Comparison of ENCODE assay signal across 14 mouse cellular contexts in the genomic region with DNA sequence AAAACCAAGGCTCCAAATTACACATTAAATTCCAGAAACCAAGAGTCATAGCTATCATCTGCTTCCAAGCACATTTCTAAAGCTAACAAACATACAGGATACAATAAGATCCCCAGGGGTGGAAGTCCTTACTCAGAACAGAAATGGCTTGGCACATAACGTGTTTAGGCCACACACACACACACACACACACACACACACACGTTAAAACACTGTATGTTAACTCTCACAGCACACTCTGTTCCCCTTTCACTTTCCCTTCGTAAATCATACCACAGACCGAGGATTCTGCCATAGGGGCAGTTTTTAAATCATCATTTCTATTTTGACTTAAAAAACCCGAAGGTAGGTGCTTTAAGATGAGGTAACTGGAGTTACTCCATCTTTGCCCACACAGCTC. TPM values are rescaled to one million over a fixed set of nuclear protein-coding genes. Genes with fewer than 3 reads are reported as not detected.
DNase-seq lines count a peak whose midpoint lies in the region; ATAC-seq and TF ChIP-seq lines count a peak whose summit lies in the region.
"Had no signal": no experiment of that assay in that cellular context is flagged by ENCODE, and none has a peak within 500 bp of the region (broad histone marks: within the 10 kb centered on the region; RNA-seq: fewer than 3 reads in every experiment).

No protein-coding gene starts in this region.

- H3K4me1 ChIP-seq in heart, embryonic 10.5 days, result no peaks in the 10 kb centered on the region
- H3K4me1 ChIP-seq in stomach, postnatal 0 days (replicated peaks; ENCODE audit: control insufficient read depth, insufficient read depth), result no peaks in the 10 kb centered on the region; the same call in 1 of the 2 replicates

- H3K4me3 ChIP-seq in heart, embryonic 10.5 days, result no peak overlapping the region
- no peak overlapping the region for H3K4me3 ChIP-seq in stomach, postnatal 0 days (ENCODE audit: low read depth, low read length)
- H3K4me3 ChIP-seq: limb, embryonic 12.5 days had no signal

- no peaks in the 10 kb centered on the region for H3K9me3 ChIP-seq in heart, embryonic 10.5 days
- no peaks in the 10 kb centered on the region for H3K9me3 ChIP-seq in stomach, postnatal 0 days (ENCODE audit: control insufficient read depth, low read length)
- H3K9me3 ChIP-seq: limb, embryonic 12.5 days had no signal

- 0 out of 2 replicates have a peak overlapping the region, but pooled peaks have one; percentile 35 for H3K9ac ChIP-seq in stomach, postnatal 0 days (ENCODE audit: low read length)
- H3K9ac ChIP-seq: limb, embryonic 12.5 days had no signal

- no peak for TF ChIP-seq CTCF in stomach, postnatal 0 days (IDR thresholded peaks at IDR 0.05; ENCODE audit: low read depth)

- no peaks in the 10 kb centered on the region for H3K27me3 ChIP-seq in heart, embryonic 10.5 days (ENCODE audit: insufficient read depth, poor library complexity, severe bottlenecking)
- no peaks in the 10 kb centered on the region for H3K27me3 ChIP-seq in stomach, postnatal 0 days (ENCODE audit: control insufficient read depth, insufficient read depth, low read length)
- H3K27me3 ChIP-seq: limb, embryonic 12.5 days had no signal

- ATAC-seq in inflammation-experienced regulatory T-cells, adult 6 months, result peak; percentile 38
- ATAC-seq in stomach, postnatal 0 days (ENCODE audit: low FRiP score, low TSS enrichment), result peak; percentile 32; the same call in 1 of the 2 replicates

- peak; percentile 33 for DNase-seq in heart, adult 8-10 months (ENCODE audit: low spot score)
- no peak for DNase-seq in heart, embryonic 10.5 days (ENCODE audit: low spot score)
- peak; percentile 44 for DNase-seq in lung, postnatal 10 days
- no peak for DNase-seq in lung, postnatal 25 days (ENCODE audit: low spot score)
- no peak for DNase-seq in stomach, postnatal 0 days (ENCODE audit: low spot score)
- no peak for DNase-seq in left cerebral cortex, postnatal 25 days (ENCODE audit: low spot score in 2 of 2)
- no peak for DNase-seq in urinary bladder, postnatal 4 days (ENCODE audit: low spot score in 2 of 2)
- DNase-seq: cerebellum, postnatal 10 days; retina, postnatal 1 day had no signal

- H3K36me3 ChIP-seq in heart, embryonic 10.5 days, result no peaks in the 10 kb centered on the region; the same call in 1 of the 2 replicates
- H3K36me3 ChIP-seq in stomach, postnatal 0 days (ENCODE audit: control insufficient read depth, insufficient read depth, low read length), result no peaks in the 10 kb centered on the region
- H3K36me3 ChIP-seq: limb, embryonic 12.5 days had no signal

- WGBS in heart, embryonic 10.5 days, result 78% methylated on average over 5 of the region's 5 CpGs
- WGBS in stomach, postnatal 0 days, result 41% methylated on average over 5 of the region's 5 CpGs

- H3K4me2 ChIP-seq in stomach, postnatal 0 days (replicated peaks; ENCODE audit: low read depth), result peak overlapping the region; percentile 25; the same call in 1 of the 2 replicates
- H3K4me2 ChIP-seq: limb, embryonic 12.5 days had no signal

- intact Hi-C loops in left cerebral cortex, postnatal 25 days (cut with DNase I), result no loop called here

- no peak for TF ChIP-seq EP300 in stomach, postnatal 0 days (optimal IDR thresholded peaks at IDR 0.05)

- no peak overlapping the region for H3K27ac ChIP-seq in heart, embryonic 10.5 days
- peak overlapping the region; percentile 69 for H3K27ac ChIP-seq in stomach, postnatal 0 days (replicated peaks)
- H3K27ac ChIP-seq: limb, embryonic 12.5 days had no signal

RNA-seq across cellular contexts. Expression of a gene that starts 3.9 kb away (rescaled TPM):
- 10 to 100 TPM in 1 of 4 experiments, 1 to 10 TPM in 3; 8.8 to 10.2 (median 9.7) TPM for total RNA-seq in heart, adult 8-10 months (2022)
- polyA plus RNA-seq in heart, embryonic 10.5 days (2016; fragmentation: Nextera tagmentation; extraction: Ambion mirVana), result 9.9 and 12.3 TPM in 2 replicates
- polyA plus RNA-seq in inflammation-experienced regulatory T-cells, adult 6 months (2017; shearing (Covaris generic)), result 1 to 10 TPM; 1.5 to 9.7 (median 4.7) TPM
- 8.5 and 9.2 TPM in 2 replicates for polyA plus RNA-seq in stomach, postnatal 0 days (2015; fragmentation: Nextera tagmentation; extraction: Ambion mirVana)
- total RNA-seq in left cerebral cortex, postnatal 25 days (2021), result 1 to 10 TPM; 3.8 to 4.9 TPM

RNA-seq across cellular contexts. Expression of a gene that starts 18.5 kb away (rescaled TPM):
- not detected for total RNA-seq in heart, adult 8-10 months (2022)
- not detected in 2 replicates for polyA plus RNA-seq in heart, embryonic 10.5 days (2016; fragmentation: Nextera tagmentation; extraction: Ambion mirVana)
- not detected for polyA plus RNA-seq in inflammation-experienced regulatory T-cells, adult 6 months (2017; shearing (Covaris generic))
- polyA plus RNA-seq in stomach, postnatal 0 days (2015; fragmentation: Nextera tagmentation; extraction: Ambion mirVana), result not detected in 2 replicates
- total RNA-seq in left cerebral cortex, postnatal 25 days (2021), result not detected
- total RNA-seq: ES-E14; gastrocnemius, postnatal 4 days had no signal
- polyA plus RNA-seq: forebrain, embryonic 11.5 days; limb, embryonic 12.5 days had no signal

RNA-seq across cellular contexts. Expression of a gene that starts 43.1 kb away (rescaled TPM):
- 1 to 10 TPM in 3 of 4 experiments, under 1 TPM in 1; 0.90 to 1.4 (median 1.2) TPM for total RNA-seq in heart, adult 8-10 months (2022)
- polyA plus RNA-seq in heart, embryonic 10.5 days (2016; fragmentation: Nextera tagmentation; extraction: Ambion mirVana), result 0.95 and 1.6 TPM in 2 replicates
- under 1 TPM in 2 of 3 experiments, not detected in 1; 0.28 to 0.70 TPM for polyA plus RNA-seq in inflammation-experienced regulatory T-cells, adult 6 months (2017; shearing (Covaris generic))
- 7.7 and 9.6 TPM in 2 replicates for polyA plus RNA-seq in stomach, postnatal 0 days (2015; fragmentation: Nextera tagmentation; extraction: Ambion mirVana)
- total RNA-seq in left cerebral cortex, postnatal 25 days (2021), result 1 to 10 TPM; 1.5 to 2.8 TPM

Comparison
In these comparisons a context has a peak if more than half of its experiments do, and no peak if none do; other contexts are left out.
1. DNase-seq: peak in heart, adult 8-10 months (single experiment) and lung, postnatal 10 days (single experiment); none in heart, embryonic 10.5 days (single experiment), lung, postnatal 25 days (single experiment), stomach, postnatal 0 days (single experiment), left cerebral cortex, postnatal 25 days (0 of 2) and urinary bladder, postnatal 4 days (0 of 2).